Mouse (Mus musculus): ENCODE measurements around the gene Xpo5.
A peak's percentile ranks its signal among the peaks of the same experiment; 100 is the strongest.

Xpo5 gene

GRCm38 (mm10) chr17:46259675-46260074 is 57.1 kb downstream of the Xpo5 start:
- DNase-seq (ENCODE audit: low spot score): no peak

GRCm38 (mm10) chr17:46262201-46262694 is 59.7 kb downstream of the Xpo5 start:
- no peak for DNase-seq (ENCODE audit: low spot score)

- no peak for DNase-seq (ENCODE audit: low spot score)
Measured at GRCm38 (mm10) chr17:46265502-46265901, 62.9 kb downstream of the Xpo5 start.

- DNase-seq (ENCODE audit: low spot score): peak; percentile 81
Measured at GRCm38 (mm10) chr17:46265918-46266618, 63.5 kb downstream of the Xpo5 start.

GRCm38 (mm10) chr17:46266986-46267385 is 64.4 kb downstream of the Xpo5 start:
- no peak for DNase-seq (ENCODE audit: low spot score)

GRCm38 (mm10) chr17:46267511-46267910 is 64.9 kb downstream of the Xpo5 start:
- no peak for DNase-seq (ENCODE audit: low spot score)

- no peak for DNase-seq (ENCODE audit: low spot score)
Measured at GRCm38 (mm10) chr17:46268026-46268720, 65.6 kb downstream of the Xpo5 start.

GRCm38 (mm10) chr17:46269771-46270534 is 67.4 kb downstream of the Xpo5 start:
- no peak for DNase-seq (ENCODE audit: low spot score)

- no peak for DNase-seq (ENCODE audit: low spot score)
Measured at GRCm38 (mm10) chr17:46272058-46272457, 69.5 kb downstream of the Xpo5 start.

GRCm38 (mm10) chr17:46272675-46273074 is 70.1 kb downstream of the Xpo5 start:
- DNase-seq (ENCODE audit: low spot score): no peak

- no peak for DNase-seq (ENCODE audit: low spot score)
Measured at GRCm38 (mm10) chr17:46273803-46274236, 71.2 kb downstream of the Xpo5 start.

GRCm38 (mm10) chr17:46274465-46274864 is 71.9 kb downstream of the Xpo5 start:
- DNase-seq (ENCODE audit: low spot score): no peak

- DNase-seq (ENCODE audit: low spot score): no peak
Measured at GRCm38 (mm10) chr17:46275034-46275433, 72.5 kb downstream of the Xpo5 start.

- no peak for DNase-seq (ENCODE audit: low spot score)
Measured at GRCm38 (mm10) chr17:46275506-46275905, 72.9 kb downstream of the Xpo5 start.

GRCm38 (mm10) chr17:46277586-46277985 is 75.0 kb downstream of the Xpo5 start:
- peak; percentile 39 for DNase-seq (ENCODE audit: low spot score)

- no peak for DNase-seq (ENCODE audit: low spot score)
Measured at GRCm38 (mm10) chr17:46278011-46278765, 75.6 kb downstream of the Xpo5 start.

- peak; percentile 93 for DNase-seq (ENCODE audit: low spot score)
Measured at GRCm38 (mm10) chr17:46282483-46283123, 80.0 kb downstream of the Xpo5 start, which contains the start of gene Tjap1. Gene Tjap1 (minus strand): TSS chr17:46283026.

- no peak for DNase-seq (ENCODE audit: low spot score)
Measured at GRCm38 (mm10) chr17:46283140-46283539, 80.6 kb downstream of the Xpo5 start.

- DNase-seq (ENCODE audit: low spot score): no peak
Measured at GRCm38 (mm10) chr17:46283911-46284310, 81.3 kb downstream of the Xpo5 start.

- DNase-seq (ENCODE audit: low spot score): peak; percentile 36
Measured at GRCm38 (mm10) chr17:46284653-46285052, 82.1 kb downstream of the Xpo5 start.

GRCm38 (mm10) chr17:46285407-46285806 is 82.8 kb downstream of the Xpo5 start:
- DNase-seq (ENCODE audit: low spot score): no peak

Data from embryo, embryonic 10.5 days (tissue).